Mouse (Mus musculus) megakaryocyte, embryonic 14.5 days (primary cell): Measurements from ENCODE around the gene Mgll. TPM values are rescaled to one million over a fixed set of nuclear protein-coding genes. Genes with fewer than 3 reads are reported as not detected.

Experiments used
- H3K27me3 ChIP-seq: replicated peaks from 2 replicates; pipeline ENCODE3; 2012; ENCODE audit warnings: inconsistent platforms
- H3K36me3 ChIP-seq: replicated peaks from 2 replicates; pipeline ENCODE3; 2012; ENCODE audit warnings: low read length, inconsistent platforms, mixed read lengths
- H3K4me1 ChIP-seq: 2 replicates; pipeline ENCODE4 v1.6.1; 2012; ENCODE audit warnings: inconsistent platforms
- H3K4me3 ChIP-seq: replicated peaks from 2 replicates; pipeline ENCODE3; 2012; ENCODE audit warnings: moderate library complexity, mild to moderate bottlenecking, inconsistent platforms
- H3K9me3 ChIP-seq: 2 replicates; pipeline ENCODE4 v1.6.1; 2012; ENCODE audit warnings: inconsistent platforms
- FLI1 ChIP-seq: IDR thresholded peaks from 2 replicates; pipeline ENCODE4 v1.6.1; 2012; ENCODE audit warnings: low read length, inconsistent platforms, mixed read lengths
- GATA1 ChIP-seq: IDR thresholded peaks from 3 replicates; pipeline ENCODE4 v1.6.1; 2012; ENCODE audit warnings: mixed read lengths, low read length, inconsistent platforms, borderline replicate concordance
- polyA plus RNA-seq: library from polyadenylated mRNA; stranded (reverse); fragments of >175 nt; gene quantifications from 2 replicates; pipeline ENCODE4 v1.2.3, GENCODE M21; 2012; ENCODE audit warnings: low replicate concordance; ENCODE audit not compliant: insufficient read depth

Mgll gene
- polyA plus RNA-seq, 1 experiment: 6.7 TPM

- no peaks in the 10 kb centered on the region for H3K9me3 ChIP-seq
These were observed 117.2 kb downstream of the Mgll start for GRCm38 (mm10) chr6:88841514-88841780.

DNA sequence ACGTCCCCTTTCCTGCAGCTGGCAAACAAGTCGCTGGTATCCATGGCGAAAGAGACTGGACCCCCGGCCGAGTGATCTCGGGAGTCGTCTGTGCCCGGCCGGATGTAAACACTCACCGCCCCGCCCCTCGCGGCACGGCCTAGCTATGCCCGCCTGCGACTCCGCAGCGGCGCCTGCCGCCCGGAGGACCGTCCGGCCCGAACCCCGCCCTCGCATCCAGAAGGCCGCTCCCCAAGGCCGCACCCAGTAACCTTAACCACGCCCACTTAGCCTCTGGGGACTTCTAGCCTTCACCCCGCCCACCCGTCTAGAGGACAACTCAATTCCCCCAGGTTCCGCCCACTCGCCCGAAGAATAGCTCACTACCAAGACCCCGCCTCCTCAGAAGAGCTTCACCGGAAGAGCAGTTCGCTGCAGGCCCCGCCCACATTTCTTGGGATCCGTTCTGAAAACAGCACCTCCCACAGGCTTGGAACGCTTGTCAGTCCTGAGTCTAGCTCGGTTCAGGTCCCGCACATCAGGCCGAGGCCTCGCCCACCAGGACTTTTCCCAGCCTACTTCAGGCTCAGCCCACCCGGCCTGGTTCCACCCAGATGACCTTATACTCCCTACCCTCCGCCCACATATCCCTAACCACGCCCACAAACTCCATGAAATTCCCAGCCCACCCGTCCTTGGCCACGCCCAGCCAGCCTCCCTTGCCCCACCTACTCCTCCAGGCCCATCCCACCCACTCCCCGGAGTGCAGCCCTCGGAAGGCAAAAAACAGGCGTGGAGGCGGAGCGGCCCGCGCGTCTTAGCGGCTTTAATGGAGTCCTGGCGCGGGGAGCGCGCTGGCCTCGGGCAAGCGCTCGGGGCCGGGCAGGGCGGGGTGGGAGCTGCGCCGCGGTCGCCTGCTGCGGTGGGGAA lies 117.8 kb downstream of the Mgll start, which contains the start of gene Abtb1:
TSS of gene Abtb1 (minus strand) at position 204 of the 909 bp plus-strand sequence.
- Histone ChIP-seq H3K9me3 (no peaks in the 10 kb centered on the region), H3K36me3 (peaks cover 39% of the 10 kb centered on the region), H3K4me1 (peaks cover 77% of the 10 kb centered on the region), H3K4me3 (peak within 1 kb of the TSS; percentile 99), H3K27me3 (peaks cover 9% of the 10 kb centered on the region)
- peak; percentile 49; the same call in 1 of the 2 replicates for TF ChIP-seq FLI1
- no peak for TF ChIP-seq GATA1

More at GRCm38 (mm10) chr6:88841514-88841780, 117.2 kb downstream of the Mgll start:
- H3K36me3 ChIP-seq: peaks cover 45% of the 10 kb centered on the region
- TF ChIP-seq GATA1 (no peak), FLI1 (no peak)
- peaks cover 79% of the 10 kb centered on the region for H3K4me1 ChIP-seq
- peak overlapping the region; percentile 99 for H3K4me3 ChIP-seq
- peaks cover 4% of the 10 kb centered on the region for H3K27me3 ChIP-seq

DNA sequence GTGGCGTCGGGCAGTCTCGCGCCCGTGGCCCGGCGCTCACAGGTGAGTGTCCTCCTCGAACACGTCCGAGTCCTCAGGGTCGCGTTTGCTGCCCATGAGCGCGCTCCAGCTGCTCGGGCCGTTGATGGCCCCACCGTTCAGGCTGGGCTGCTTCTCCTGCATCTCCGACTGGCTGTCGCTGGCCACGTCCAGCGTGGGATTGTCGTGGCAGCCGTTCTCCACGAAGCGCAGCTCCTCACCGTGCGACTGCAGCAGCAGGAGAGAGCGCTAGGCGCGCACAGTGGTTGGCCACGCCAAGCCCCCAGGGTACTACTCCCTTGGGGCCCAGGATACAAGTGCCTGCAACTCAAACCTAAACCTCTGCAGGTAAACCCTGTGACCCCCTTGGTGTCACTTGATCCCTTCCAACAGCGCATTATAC lies 118.5 kb downstream of the Mgll start:
- H3K27me3 ChIP-seq: peaks cover 10% of the 10 kb centered on the region
- H3K4me1 ChIP-seq: peaks cover 70% of the 10 kb centered on the region
- peaks cover 32% of the 10 kb centered on the region for H3K36me3 ChIP-seq
- no peaks in the 10 kb centered on the region for H3K9me3 ChIP-seq
- H3K4me3 ChIP-seq: peak overlapping the region; percentile 99
- TF ChIP-seq FLI1: no peak
- TF ChIP-seq GATA1: no peak

DNA sequence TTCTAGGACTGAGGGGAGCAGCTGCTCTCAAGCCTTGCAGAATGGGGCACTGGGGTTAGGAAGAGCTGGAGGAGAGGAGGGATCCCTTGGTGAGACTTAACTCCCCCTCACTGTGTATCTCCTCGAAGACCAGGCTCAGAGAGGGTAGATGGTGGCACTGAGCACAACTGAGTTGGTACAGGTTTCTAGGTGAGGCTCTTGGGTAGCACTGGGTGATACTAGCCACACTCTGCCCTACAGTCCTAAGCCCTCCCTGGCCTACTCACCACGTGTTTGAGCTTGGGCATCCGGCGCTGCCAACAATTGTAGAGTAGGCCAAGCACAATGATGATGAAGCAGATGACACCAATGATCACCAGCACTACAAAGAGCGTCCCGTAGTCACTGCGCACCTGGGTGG lies 119.0 kb downstream of the Mgll start:
- Histone ChIP-seq H3K36me3 (peaks cover 27% of the 10 kb centered on the region), H3K27me3 (peaks cover 10% of the 10 kb centered on the region), H3K4me1 (peaks cover 65% of the 10 kb centered on the region), H3K4me3 (peak overlapping the region; percentile 99), H3K9me3 (no peaks in the 10 kb centered on the region)
- TF ChIP-seq FLI1: no peak
- no peak for TF ChIP-seq GATA1

DNA sequence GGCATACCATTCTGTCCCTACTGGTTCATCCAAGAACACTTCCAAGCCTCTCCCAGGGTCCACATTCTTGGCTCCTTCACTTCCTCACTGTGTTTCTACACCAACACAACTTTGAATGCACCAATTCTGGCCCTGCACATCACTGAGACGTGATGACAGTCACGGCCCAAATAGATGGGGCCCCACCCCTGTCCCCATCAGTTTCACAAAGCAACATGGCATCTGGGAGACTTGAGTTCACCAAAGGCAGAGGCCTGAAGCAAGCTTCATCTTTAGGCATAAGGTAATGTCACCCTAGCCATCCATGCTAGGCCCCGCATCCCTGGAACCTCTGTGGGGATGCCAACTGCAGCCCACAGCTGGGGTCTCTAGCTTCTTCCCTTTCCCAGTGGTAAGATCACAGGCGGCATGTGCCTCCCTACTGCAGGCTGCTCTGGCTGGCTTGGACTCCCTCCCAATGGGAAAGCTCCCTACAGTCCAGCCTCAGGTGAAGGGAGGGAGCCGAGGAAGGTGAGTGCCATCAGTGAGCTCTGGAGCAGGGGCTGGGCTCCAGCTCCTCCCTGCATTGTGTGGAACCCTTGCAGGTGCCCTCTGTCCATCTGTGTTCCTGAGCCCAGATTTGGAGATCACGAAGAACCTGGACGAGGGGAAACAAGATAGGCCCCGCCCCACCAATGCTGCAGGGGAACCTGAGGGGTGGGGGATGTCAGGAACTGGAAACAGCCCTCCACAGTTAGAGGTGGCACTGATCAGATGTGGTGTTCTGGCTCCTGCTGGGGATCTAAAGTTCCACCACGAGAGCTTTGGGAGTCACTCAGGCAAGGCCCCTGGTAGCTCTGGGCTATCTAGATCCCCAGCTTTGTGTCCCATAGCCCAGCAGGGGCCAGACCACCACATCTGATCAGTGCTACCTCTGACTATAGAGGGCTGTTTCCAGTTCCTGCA lies 119.8 kb downstream of the Mgll start:
- H3K4me3 ChIP-seq: no peak overlapping the region
- peaks cover 19% of the 10 kb centered on the region for H3K36me3 ChIP-seq
- TF ChIP-seq GATA1: no peak
- no peak for TF ChIP-seq FLI1
- H3K4me1 ChIP-seq: peaks cover 63% of the 10 kb centered on the region
- H3K9me3 ChIP-seq: no peaks in the 10 kb centered on the region
- H3K27me3 ChIP-seq: peaks cover 10% of the 10 kb centered on the region

DNA sequence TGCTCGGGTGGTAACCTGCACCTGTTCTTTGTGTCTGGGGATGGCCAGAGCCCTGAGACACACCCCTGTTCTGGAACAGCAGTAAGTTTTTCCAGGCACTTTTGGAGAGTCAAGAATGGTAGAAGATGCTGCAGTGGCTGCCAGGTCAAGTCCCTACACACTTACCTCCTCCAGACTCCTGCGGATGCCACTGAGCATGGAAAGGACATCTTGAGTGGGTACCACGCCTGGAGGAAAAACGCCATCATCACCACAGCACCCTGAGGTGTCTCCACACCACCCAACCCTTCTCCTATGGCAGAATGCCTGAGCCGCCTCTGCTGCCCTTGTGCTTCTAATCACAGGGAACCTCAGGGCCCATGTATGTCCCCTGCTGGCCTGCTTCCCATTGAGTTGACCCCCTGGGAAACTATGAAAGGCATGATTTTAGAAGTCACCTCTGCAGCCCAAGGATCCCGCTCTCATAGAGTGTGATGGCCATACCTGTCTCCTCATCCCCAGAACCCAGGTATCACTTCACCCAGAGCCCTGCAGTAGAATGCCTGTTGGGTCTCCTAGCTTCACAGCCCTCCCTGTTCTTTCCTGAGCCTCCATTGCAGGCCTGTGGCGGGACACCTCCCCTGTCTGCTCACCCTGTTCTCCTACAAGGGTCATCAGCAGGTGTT lies 120.8 kb downstream of the Mgll start:
- H3K4me3 ChIP-seq: no peak overlapping the region
- H3K27me3 ChIP-seq: peaks cover 10% of the 10 kb centered on the region
- H3K9me3 ChIP-seq: no peaks in the 10 kb centered on the region
- H3K36me3 ChIP-seq: peaks cover 9% of the 10 kb centered on the region
- TF ChIP-seq GATA1: no peak
- no peak for TF ChIP-seq FLI1
- H3K4me1 ChIP-seq: peaks cover 63% of the 10 kb centered on the region

DNA sequence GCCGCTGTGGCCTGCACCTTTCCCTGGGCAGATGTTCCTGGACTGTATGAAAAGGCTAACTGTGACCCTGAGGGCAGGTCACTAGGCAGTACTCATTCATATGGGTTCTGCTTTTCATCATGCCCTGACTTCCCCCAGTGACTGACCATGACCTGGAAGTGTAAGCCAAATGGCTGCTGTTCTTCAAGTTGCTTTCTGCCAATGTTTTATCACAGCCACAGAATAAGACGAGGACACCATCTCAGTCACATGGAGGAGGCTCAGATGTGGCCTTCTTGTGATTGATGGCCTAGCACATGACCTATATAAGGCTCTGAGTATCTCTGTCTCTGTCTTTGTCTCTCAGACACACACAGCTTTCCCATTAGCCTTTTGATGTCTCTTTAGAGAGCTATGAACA lies 123.4 kb downstream of the Mgll start:
- TF ChIP-seq FLI1 (no peak), GATA1 (no peak)
- H3K36me3 ChIP-seq: no peaks in the 10 kb centered on the region
- H3K27me3 ChIP-seq: peaks cover 13% of the 10 kb centered on the region
- H3K9me3 ChIP-seq: no peaks in the 10 kb centered on the region
- no peak overlapping the region for H3K4me3 ChIP-seq
- peaks cover 59% of the 10 kb centered on the region for H3K4me1 ChIP-seq

DNA sequence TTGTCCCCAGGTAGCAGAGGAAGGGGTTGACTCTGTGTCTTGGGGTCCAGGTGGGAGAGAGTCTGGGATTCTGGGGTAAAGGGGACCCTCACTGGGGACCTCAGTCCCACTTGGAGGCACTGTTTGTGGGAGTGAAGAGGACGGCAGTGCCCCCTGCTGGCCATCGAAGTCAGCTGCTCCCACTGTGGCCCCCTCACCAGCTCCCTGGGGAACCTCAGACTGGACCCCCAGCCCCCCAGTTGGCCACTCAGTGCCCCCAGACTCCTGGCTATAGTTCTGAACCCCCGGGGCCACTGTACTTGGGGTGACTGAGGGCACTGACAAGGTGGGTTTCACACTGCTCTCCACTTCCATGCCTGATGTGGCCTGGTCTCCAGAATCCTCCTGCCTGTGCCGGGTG lies 125.1 kb downstream of the Mgll start:
- Histone ChIP-seq H3K36me3 (no peaks in the 10 kb centered on the region), H3K4me3 (no peak overlapping the region), H3K4me1 (peaks cover 54% of the 10 kb centered on the region), H3K9me3 (no peaks in the 10 kb centered on the region), H3K27me3 (peaks cover 18% of the 10 kb centered on the region)
- TF ChIP-seq GATA1: no peak
- TF ChIP-seq FLI1: no peak

- no peak overlapping the region for H3K4me3 ChIP-seq
- H3K4me1 ChIP-seq: peaks cover 59% of the 10 kb centered on the region
- peaks cover 25% of the 10 kb centered on the region for H3K27me3 ChIP-seq
- no peaks in the 10 kb centered on the region for H3K9me3 ChIP-seq
- no peak for TF ChIP-seq FLI1
- TF ChIP-seq GATA1: no peak
- no peaks in the 10 kb centered on the region for H3K36me3 ChIP-seq
These were observed 125.8 kb downstream of the Mgll start for GRCm38 (mm10) chr6:88850034-88850433.
